Mouse (Mus musculus) ES-E14 (cell line): Measurements from ENCODE around the gene Cep164.

ENCODE experiments used
- CHD2 ChIP-seq: IDR thresholded peaks from 2 replicates; pipeline ENCODE4 v1.6.1; 2014; ENCODE audit warnings: mild to moderate bottlenecking, low read depth, low read length, inconsistent platforms
- HCFC1 ChIP-seq: IDR thresholded peaks from 2 replicates; pipeline ENCODE4 v1.6.1; 2012; ENCODE audit warnings: low read length, inconsistent platforms, borderline replicate concordance; ENCODE audit not compliant: insufficient read depth
- MAFK ChIP-seq: IDR thresholded peaks from 2 replicates; pipeline ENCODE4 v1.6.1; 2014; ENCODE audit warnings: mild to moderate bottlenecking, low read depth, low read length, inconsistent platforms; ENCODE audit not compliant: insufficient read depth
- ZC3H11A ChIP-seq: IDR thresholded peaks from 2 replicates; pipeline ENCODE4 v1.6.1; 2012; ENCODE audit warnings: low read depth, mild to moderate bottlenecking, inconsistent platforms, low read length, borderline replicate concordance
- ZNF384 ChIP-seq: IDR thresholded peaks from 2 replicates; pipeline ENCODE4 v1.6.1; 2012; ENCODE audit warnings: low read depth, low read length, inconsistent platforms

GRCm38 (mm10) chr9:45833461-45833860, 5.0 kb upstream of the Cep164 start:
- TF ChIP-seq CHD2 = no peak
- TF ChIP-seq ZC3H11A = no peak
- TF ChIP-seq HCFC1 = no peak
- TF ChIP-seq ZNF384 = no peak
- no peak for TF ChIP-seq MAFK
